Mouse (Mus musculus): Measurements from ENCODE around the gene Rgs19.
A peak's percentile ranks its signal among the peaks of the same experiment; 100 is the strongest.

Rgs19 gene

DNA sequence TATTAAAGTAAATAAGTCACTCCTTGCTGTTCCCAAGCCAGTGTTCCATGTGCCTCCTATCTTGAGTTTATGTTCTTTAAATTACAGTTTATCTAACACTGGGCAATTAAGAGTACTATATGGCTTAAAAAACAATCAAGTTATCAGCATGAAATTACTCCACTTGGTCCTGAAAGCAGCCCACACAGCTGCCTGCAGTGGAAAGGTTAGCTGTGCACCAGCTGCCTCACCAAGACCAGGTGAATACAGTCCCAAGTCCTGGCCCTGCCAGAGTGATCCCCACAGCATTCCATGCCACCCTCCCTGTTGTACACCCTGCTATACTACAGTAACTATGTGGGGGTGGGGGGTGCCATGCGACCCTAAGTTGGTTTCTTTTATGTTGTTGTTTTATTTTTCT lies 40.3 kb downstream of the Rgs19 start:
- DNase-seq (ENCODE audit: low spot score) = no peak

- no peak for DNase-seq (ENCODE audit: low spot score)
Measured at GRCm38 (mm10) chr2:181653065-181653464, 40.7 kb downstream of the Rgs19 start.

- no peak for DNase-seq (ENCODE audit: low spot score)
Measured at GRCm38 (mm10) chr2:181648926-181649325, 44.9 kb downstream of the Rgs19 start.

- no peak for DNase-seq (ENCODE audit: low spot score)
Measured at GRCm38 (mm10) chr2:181646626-181647472, 46.9 kb downstream of the Rgs19 start.

GRCm38 (mm10) chr2:181645666-181646065 lies 48.1 kb downstream of the Rgs19 start:
- DNase-seq (ENCODE audit: low spot score) = no peak

DNA sequence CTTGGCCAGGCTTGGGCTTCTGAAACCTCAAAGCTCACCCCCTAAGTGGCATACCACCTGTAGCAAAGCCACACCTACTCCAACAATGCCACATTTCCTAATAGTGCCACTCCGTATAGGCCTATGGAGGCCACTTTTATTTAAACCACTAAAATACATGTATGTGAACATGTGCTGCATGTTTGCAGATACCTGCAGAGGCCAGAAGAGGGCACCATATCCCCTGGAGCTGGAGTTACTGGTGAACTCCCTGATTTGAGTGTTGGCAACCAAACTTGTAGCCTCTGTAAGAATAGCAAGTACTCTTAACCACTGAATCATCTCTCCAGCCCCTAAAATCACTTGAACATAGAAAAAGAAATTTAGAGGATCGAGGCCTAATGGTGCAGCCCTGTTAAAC lies 49.4 kb downstream of the Rgs19 start:
- peak; percentile 68 for DNase-seq (ENCODE audit: low spot score)

Measured in embryo, embryonic 10.5 days (tissue).